Mouse (Mus musculus) midbrain, embryonic 16.5 days (tissue): ENCODE measurements around the gene 4930562C15Rik. TPM values are rescaled to one million over a fixed set of nuclear protein-coding genes. Genes with fewer than 3 reads are reported as not detected.

ENCODE experiments used
- ATAC-seq: fragments of 200-750 bp; cut with Nextera tagmentation; 2 replicates; pipeline ENCODE4 v1.8.0; 2017; ENCODE audit warnings: moderate TSS enrichment
- H3K27ac ChIP-seq: fragments of 300-500 bp; sonication (generic); 2 replicates; pipeline ENCODE4 v1.5.1; 2014; ENCODE audit warnings: mild to moderate bottlenecking, low read length, mixed read lengths
- H3K27me3 ChIP-seq: fragments of 300-500 bp; sonication (generic); 2 replicates; pipeline ENCODE4 v1.6.1; 2014; ENCODE audit warnings: low read depth, low read length, mixed read lengths; ENCODE audit not compliant: control insufficient read depth, insufficient read depth
- H3K36me3 ChIP-seq: fragments of 300-500 bp; sonication (generic); 2 replicates; pipeline ENCODE4 v1.6.1; 2014; ENCODE audit warnings: mild to moderate bottlenecking, low read length, moderate library complexity, mixed read lengths; ENCODE audit not compliant: control insufficient read depth, insufficient read depth
- H3K4me1 ChIP-seq: fragments of 300-500 bp; sonication (generic); 2 replicates; pipeline ENCODE4 v1.6.1; 2014; ENCODE audit warnings: mild to moderate bottlenecking, low read length, mixed read lengths; ENCODE audit not compliant: control insufficient read depth, insufficient read depth
- H3K4me2 ChIP-seq: fragments of 300-500 bp; sonication (generic); 2 replicates; pipeline ENCODE4 v1.6.1; 2014; ENCODE audit warnings: mild to moderate bottlenecking, low read length, mixed read lengths
- H3K4me3 ChIP-seq: fragments of 300-500 bp; sonication (generic); 2 replicates; pipeline ENCODE4 v1.5.1; 2014; ENCODE audit warnings: low read depth, mild to moderate bottlenecking, low read length, moderate library complexity, mixed read lengths
- H3K9ac ChIP-seq: fragments of 300-500 bp; sonication (generic); 2 replicates; pipeline ENCODE4 v1.6.1; 2014; ENCODE audit warnings: low read depth, low read length, mixed read lengths
- H3K9me3 ChIP-seq: fragments of 300-500 bp; sonication (generic); replicated peaks from 2 replicates; pipeline ENCODE4 v1.6.1; 2014; ENCODE audit warnings: mild to moderate bottlenecking, low read length, mixed read lengths; ENCODE audit not compliant: control insufficient read depth, poor library complexity, severe bottlenecking
- WGBS: fragments of 180-500 bp; shearing (Covaris S2); extraction: QIAGEN DNeasy Blood & Tissue Kit; methylation state at CpG from one replicate; pipeline ENCODE4 v1.1.7; 2014; 5-methylcytosine and 5-hydroxymethylcytosine counted together
- polyA plus RNA-seq: library from polyadenylated mRNA; unstranded; fragments of >200 nt; fragmentation: Nextera tagmentation; extraction: Ambion mirVana; gene quantifications from 2 replicates; pipeline ENCODE4 v1.2.1, GENCODE M21; 2015

Gene 4930562C15Rik
- polyA plus RNA-seq, 1 experiment from 2014 or later, result 0.26 TPM

DNA sequence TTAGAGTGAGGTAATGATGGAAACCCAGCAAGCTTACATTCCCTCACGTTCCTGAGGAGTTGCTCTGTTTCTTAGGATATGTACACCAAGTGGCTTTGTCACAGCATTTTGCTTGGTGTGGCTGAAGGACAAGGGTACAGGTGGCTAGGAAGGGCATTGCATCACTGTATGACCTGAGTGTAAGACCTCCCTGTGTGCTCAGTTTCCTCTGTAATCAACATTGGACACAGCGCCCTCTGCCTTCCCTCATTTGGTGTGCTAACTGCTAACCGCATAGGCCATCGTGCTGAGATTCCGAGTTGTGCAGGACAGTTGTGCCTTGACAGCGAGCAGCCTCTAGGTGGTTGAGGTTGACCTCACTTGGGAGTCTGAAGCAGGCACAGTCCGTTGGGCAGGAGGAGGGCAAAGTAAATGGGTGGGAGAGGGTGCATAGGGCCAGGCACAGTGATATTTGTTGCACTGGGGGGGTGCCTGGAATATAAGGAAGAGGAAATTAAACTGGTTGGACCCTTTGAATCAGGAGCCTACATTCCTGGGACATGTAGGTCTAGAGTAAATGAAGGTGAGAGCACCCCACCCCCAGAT is 62.0 kb downstream of the 4930562C15Rik start:
- WGBS, result 49% methylated on average over 7 of the region's 7 CpGs

DNA sequence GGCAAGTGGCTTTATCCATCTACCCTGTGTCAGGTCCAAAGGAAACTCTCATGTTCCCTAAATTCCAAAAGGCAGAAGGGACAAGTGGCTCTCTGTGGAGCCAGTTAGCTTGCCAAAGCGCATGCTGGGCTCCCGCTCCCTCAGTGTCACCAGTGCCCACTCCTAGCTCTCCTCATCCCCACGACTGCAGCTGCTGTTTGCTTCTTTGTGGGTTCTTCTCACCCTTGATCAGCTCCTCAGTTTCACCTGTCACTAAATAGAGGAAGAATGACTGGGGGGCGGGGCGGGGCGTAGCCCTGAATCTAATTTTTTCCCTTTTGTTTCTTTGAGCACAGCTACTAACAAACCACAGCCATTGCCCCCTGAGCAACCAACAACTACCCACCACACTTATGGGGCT is 63.7 kb downstream of the 4930562C15Rik start:
- ATAC-seq, result no peak
- peaks cover 2% of the 10 kb centered on the region; the same call in 1 of the 2 replicates for H3K4me1 ChIP-seq
- H3K27me3 ChIP-seq, result no peaks in the 10 kb centered on the region
- H3K27ac ChIP-seq, result no peak overlapping the region
- WGBS, result 84% methylated on average over 6 of the region's 6 CpGs
- H3K9ac ChIP-seq, result no peak overlapping the region
- H3K4me2 ChIP-seq, result no peak overlapping the region
- no peaks in the 10 kb centered on the region for H3K9me3 ChIP-seq
- H3K4me3 ChIP-seq, result no peak overlapping the region
- no peaks in the 10 kb centered on the region for H3K36me3 ChIP-seq

More for the DNA sequence above, 62.0 kb downstream of the 4930562C15Rik start:
- ATAC-seq, result no peak
- no peak overlapping the region for H3K4me2 ChIP-seq
- no peak overlapping the region for H3K4me3 ChIP-seq
- H3K27me3 ChIP-seq, result no peaks in the 10 kb centered on the region
- H3K27ac ChIP-seq, result no peak overlapping the region
- no peaks in the 10 kb centered on the region for H3K36me3 ChIP-seq
- H3K9ac ChIP-seq, result no peak overlapping the region
- H3K4me1 ChIP-seq, result peaks cover 2% of the 10 kb centered on the region; the same call in 1 of the 2 replicates
- H3K9me3 ChIP-seq, result no peaks in the 10 kb centered on the region

DNA sequence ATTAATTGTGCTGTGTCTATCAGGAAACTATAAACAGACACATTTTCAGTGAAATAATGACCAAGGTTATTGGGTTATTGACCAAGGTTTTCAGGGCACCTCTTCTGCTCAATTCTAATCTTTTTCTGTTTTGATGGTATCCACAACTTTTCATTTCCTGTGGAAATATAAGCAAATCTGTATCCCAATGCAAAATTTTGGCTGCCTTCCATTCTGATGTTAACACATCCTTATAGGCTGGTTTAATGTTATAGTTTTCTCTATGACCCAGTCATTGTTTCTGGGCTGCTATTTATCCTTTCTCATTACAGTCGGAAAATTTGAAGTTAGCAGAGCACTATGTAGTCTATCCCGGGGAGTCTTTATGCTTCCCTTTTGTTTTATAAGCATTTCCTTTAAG is 64.5 kb downstream of the 4930562C15Rik start:
- no peak overlapping the region for H3K4me3 ChIP-seq
- WGBS, result 86% methylated on average over 2 of the region's 2 CpGs
- H3K27me3 ChIP-seq, result no peaks in the 10 kb centered on the region
- no peak overlapping the region for H3K9ac ChIP-seq
- ATAC-seq, result no peak
- no peak overlapping the region for H3K27ac ChIP-seq
- H3K4me2 ChIP-seq, result no peak overlapping the region
- no peaks in the 10 kb centered on the region for H3K9me3 ChIP-seq
- H3K36me3 ChIP-seq, result no peaks in the 10 kb centered on the region
- peaks cover 2% of the 10 kb centered on the region; the same call in 1 of the 2 replicates for H3K4me1 ChIP-seq

DNA sequence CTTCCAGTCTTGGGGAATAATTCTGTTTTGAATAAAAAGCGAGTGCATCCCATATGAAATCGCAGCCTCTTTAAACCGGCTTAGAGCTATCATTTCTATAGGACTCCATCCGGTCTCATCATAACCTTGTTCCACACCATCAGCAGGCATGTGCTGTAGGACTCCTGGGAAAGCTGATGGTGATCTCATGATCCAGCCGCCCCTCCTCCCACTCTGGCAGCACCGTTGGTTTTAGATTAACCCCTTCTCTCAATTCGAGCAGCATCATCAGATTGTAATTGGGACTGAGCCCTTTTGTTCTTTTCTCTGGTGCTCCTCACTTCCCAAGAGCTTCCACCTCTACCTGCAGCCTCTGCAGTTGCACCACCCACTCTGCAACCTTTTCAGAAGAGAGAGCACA is 66.0 kb downstream of the 4930562C15Rik start:
- no peak for ATAC-seq
- WGBS, result 52% methylated on average over 7 of the region's 7 CpGs
- no peak overlapping the region for H3K4me2 ChIP-seq
- H3K36me3 ChIP-seq, result no peaks in the 10 kb centered on the region
- H3K4me3 ChIP-seq, result no peak overlapping the region
- no peak overlapping the region for H3K27ac ChIP-seq
- H3K9ac ChIP-seq, result no peak overlapping the region
- no peaks in the 10 kb centered on the region for H3K27me3 ChIP-seq
- no peaks in the 10 kb centered on the region for H3K9me3 ChIP-seq
- peaks cover 2% of the 10 kb centered on the region; the same call in 1 of the 2 replicates for H3K4me1 ChIP-seq

DNA sequence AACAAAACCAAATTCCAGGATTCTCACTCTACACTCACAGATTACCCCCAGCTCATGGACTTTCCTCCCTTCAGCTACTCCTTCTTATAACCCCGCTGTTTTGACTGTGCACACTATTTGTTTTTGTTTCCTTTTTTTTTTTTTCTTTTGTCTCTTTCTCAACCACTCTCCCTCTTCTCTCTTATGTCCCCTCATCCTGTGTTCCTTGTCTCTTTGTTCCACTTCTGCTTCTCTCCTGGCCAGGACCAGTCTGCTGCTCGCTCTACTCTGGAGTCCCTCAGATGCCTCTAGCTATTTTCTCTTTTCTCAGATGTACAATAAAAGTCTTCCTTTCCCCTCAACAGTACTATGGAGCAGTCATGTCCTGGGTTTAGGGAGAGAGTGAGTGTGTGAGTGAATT is 67.2 kb downstream of the 4930562C15Rik start:
- 93% methylated on average over 2 of the region's 2 CpGs for WGBS
- Histone ChIP-seq H3K9ac (no peak overlapping the region), H3K4me1 (peaks cover 2% of the 10 kb centered on the region; the same call in 1 of the 2 replicates), H3K27me3 (no peaks in the 10 kb centered on the region), H3K9me3 (no peaks in the 10 kb centered on the region), H3K4me3 (no peak overlapping the region), H3K4me2 (no peak overlapping the region), H3K36me3 (no peaks in the 10 kb centered on the region), H3K27ac (no peak overlapping the region)
- no peak for ATAC-seq

DNA sequence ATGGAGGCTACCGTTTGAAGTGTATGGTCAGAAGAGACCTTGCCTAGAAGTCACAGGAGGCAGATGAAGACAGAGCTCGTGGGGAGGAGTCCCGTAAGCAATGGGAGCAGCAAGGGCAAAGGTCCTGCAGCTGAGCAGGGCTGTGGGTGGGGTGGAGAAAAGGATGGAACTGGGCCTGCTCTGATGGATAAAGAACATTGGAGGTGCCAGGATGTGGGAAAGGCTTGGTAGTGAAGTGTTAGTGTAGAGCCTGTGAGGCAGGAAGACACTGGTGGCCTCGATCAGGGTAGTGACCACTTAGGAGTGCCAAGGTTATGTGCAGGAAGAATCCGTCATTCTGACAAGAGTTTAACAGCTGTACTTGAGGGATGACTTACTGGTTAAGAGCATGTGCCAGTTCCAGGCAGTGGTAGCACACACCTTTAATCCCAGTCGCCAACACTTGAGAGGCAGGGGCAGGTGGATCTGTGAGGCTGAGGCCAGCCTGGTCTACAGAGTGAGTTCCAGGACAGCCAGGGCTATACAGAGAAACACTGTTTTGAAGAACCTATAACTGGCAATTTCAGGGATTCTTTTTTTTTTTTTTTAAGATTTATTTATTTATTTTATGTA is 68.4 kb downstream of the 4930562C15Rik start:
- H3K27me3 ChIP-seq, result no peaks in the 10 kb centered on the region
- no peak overlapping the region for H3K27ac ChIP-seq
- no peak overlapping the region for H3K4me2 ChIP-seq
- no peak overlapping the region for H3K9ac ChIP-seq
- no peaks in the 10 kb centered on the region for H3K36me3 ChIP-seq
- no peak for ATAC-seq
- H3K4me1 ChIP-seq, result peaks cover 2% of the 10 kb centered on the region; the same call in 1 of the 2 replicates
- WGBS, result 86% methylated on average over 6 of the region's 6 CpGs
- no peaks in the 10 kb centered on the region for H3K9me3 ChIP-seq
- no peak overlapping the region for H3K4me3 ChIP-seq

DNA sequence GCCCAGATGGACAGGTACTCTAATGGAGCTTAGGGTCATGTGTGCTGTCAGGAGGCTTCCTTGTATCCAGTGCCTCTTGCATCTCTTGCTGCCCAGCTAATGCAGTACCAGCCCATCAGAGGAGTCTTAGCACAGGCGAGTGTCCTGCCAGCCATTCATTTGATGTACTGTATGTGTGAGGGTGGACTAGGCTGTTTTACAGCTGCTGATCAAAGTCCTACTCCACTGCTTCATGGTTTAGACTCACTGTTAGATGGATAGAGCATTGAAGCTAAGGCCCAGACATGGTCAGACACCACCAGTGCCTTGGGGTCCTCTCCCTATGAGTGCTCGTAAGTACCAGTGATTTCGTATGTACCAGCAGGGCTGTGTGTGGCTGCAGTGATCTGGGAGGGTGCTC is 69.7 kb downstream of the 4930562C15Rik start:
- WGBS, result 88% methylated on average over 3 of the region's 3 CpGs

DNA sequence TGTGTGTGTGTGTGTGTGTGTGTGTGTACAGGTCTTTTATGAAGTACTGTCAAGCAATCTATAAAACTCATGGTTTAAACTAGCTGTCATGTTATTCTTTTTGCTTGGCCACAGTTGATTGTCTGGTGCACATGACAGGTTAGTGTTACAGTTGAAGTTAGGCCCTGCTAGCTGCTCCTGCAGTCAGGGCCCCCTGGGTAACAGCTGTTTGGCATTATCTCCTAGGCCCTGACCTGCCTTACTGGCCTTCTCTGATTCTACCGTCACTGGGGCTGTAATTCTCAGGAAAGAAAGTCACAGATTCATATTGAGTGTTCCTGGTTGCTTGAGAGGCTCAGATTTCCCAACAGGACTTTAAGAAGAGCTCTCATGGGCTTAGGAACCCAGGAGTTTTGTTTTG is 70.4 kb downstream of the 4930562C15Rik start:
- 65% methylated on average over 1 of the region's 1 CpGs for WGBS
- Histone ChIP-seq H3K4me1 (peaks cover 2% of the 10 kb centered on the region; the same call in 1 of the 2 replicates), H3K36me3 (peaks cover 8% of the 10 kb centered on the region), H3K9ac (no peak overlapping the region), H3K4me2 (no peak overlapping the region), H3K9me3 (no peaks in the 10 kb centered on the region), H3K27me3 (no peaks in the 10 kb centered on the region), H3K4me3 (no peak overlapping the region), H3K27ac (no peak overlapping the region)
- ATAC-seq, result no peak

More for the DNA sequence above, 69.7 kb downstream of the 4930562C15Rik start:
- no peaks in the 10 kb centered on the region for H3K27me3 ChIP-seq
- H3K9ac ChIP-seq, result no peak overlapping the region
- H3K4me1 ChIP-seq, result peaks cover 2% of the 10 kb centered on the region; the same call in 1 of the 2 replicates
- no peak overlapping the region for H3K4me2 ChIP-seq
- no peak overlapping the region for H3K4me3 ChIP-seq
- no peak for ATAC-seq
- peaks cover 5% of the 10 kb centered on the region for H3K36me3 ChIP-seq
- H3K27ac ChIP-seq, result no peak overlapping the region
- no peaks in the 10 kb centered on the region for H3K9me3 ChIP-seq

DNA sequence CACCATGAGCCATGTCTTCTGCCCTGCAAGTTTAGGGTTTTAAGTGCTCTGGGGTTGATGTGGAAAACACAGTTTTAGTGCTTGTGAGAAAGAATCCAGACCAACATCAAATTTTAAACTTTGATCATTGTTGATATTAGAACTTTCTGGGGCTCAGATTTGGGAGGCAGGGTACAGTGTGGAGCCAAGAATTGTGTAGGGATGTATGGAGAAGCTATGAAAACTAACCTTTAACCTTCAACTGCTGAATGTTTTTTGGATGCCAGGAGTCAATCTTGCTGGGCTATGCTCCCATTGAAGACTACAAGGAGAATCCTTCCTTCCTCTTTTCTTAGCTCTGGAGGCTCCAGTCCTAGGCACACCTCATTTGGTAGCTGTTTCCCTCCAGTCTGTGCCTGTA is 71.3 kb downstream of the 4930562C15Rik start:
- H3K36me3 ChIP-seq, result peaks cover 16% of the 10 kb centered on the region
- H3K4me2 ChIP-seq, result no peak overlapping the region
- H3K9me3 ChIP-seq, result no peaks in the 10 kb centered on the region
- H3K27ac ChIP-seq, result no peak overlapping the region
- no peaks in the 10 kb centered on the region for H3K4me1 ChIP-seq
- no peak overlapping the region for H3K9ac ChIP-seq
- H3K27me3 ChIP-seq, result no peaks in the 10 kb centered on the region
- H3K4me3 ChIP-seq, result no peak overlapping the region
- no peak for ATAC-seq
